Mouse (Mus musculus): ENCODE results near the gene Plcg1.

The Plcg1 gene

GRCm38 (mm10) chr2:160731117-160731838 is at the start of gene Plcg1:
TSS of gene Plcg1 (plus strand) at chr2:160731300.
- peak; percentile 76 for DNase-seq (ENCODE audit: low read depth, low spot score)

GRCm38 (mm10) chr2:160700271-160700670 is 30.8 kb upstream of the Plcg1 start:
- DNase-seq (ENCODE audit: low read depth, low spot score) = no peak

- DNase-seq (ENCODE audit: low read depth, low spot score) = no peak
These were observed 29.5 kb upstream of the Plcg1 start for GRCm38 (mm10) chr2:160701603-160702002.

GRCm38 (mm10) chr2:160702824-160703223 is 28.3 kb upstream of the Plcg1 start:
- no peak for DNase-seq (ENCODE audit: low read depth, low spot score)

GRCm38 (mm10) chr2:160707673-160708072 is 23.4 kb upstream of the Plcg1 start:
- DNase-seq (ENCODE audit: low read depth, low spot score) = no peak

GRCm38 (mm10) chr2:160715463-160716030 is 15.6 kb upstream of the Plcg1 start:
- DNase-seq (ENCODE audit: low read depth, low spot score) = no peak

- peak; percentile 44 for DNase-seq (ENCODE audit: low read depth, low spot score)
These were observed 13.8 kb upstream of the Plcg1 start for GRCm38 (mm10) chr2:160717269-160717668.

- DNase-seq (ENCODE audit: low read depth, low spot score) = no peak
These were observed 12.3 kb upstream of the Plcg1 start for GRCm38 (mm10) chr2:160718811-160719210.

GRCm38 (mm10) chr2:160722714-160723113 is 8.4 kb upstream of the Plcg1 start:
- DNase-seq (ENCODE audit: low read depth, low spot score) = no peak

- no peak for DNase-seq (ENCODE audit: low read depth, low spot score)
These were observed 7.3 kb upstream of the Plcg1 start for GRCm38 (mm10) chr2:160723613-160724375.

GRCm38 (mm10) chr2:160724536-160724935 is 6.6 kb upstream of the Plcg1 start:
- DNase-seq (ENCODE audit: low read depth, low spot score) = no peak

GRCm38 (mm10) chr2:160725877-160726864 is 4.9 kb upstream of the Plcg1 start:
- no peak for DNase-seq (ENCODE audit: low read depth, low spot score)

GRCm38 (mm10) chr2:160728972-160729371 is 2.1 kb upstream of the Plcg1 start:
- no peak for DNase-seq (ENCODE audit: low read depth, low spot score)

- no peak for DNase-seq (ENCODE audit: low read depth, low spot score)
These were observed 1.7 kb upstream of the Plcg1 start for GRCm38 (mm10) chr2:160729436-160729835.

GRCm38 (mm10) chr2:160729851-160730796 is 976 bp upstream of the Plcg1 start:
- DNase-seq (ENCODE audit: low read depth, low spot score) = no peak

GRCm38 (mm10) chr2:160730797-160731116 is 343 bp upstream of the Plcg1 start:
- DNase-seq (ENCODE audit: low read depth, low spot score) = no peak

- DNase-seq (ENCODE audit: low read depth, low spot score) = no peak
These were observed 750 bp downstream of the Plcg1 start for GRCm38 (mm10) chr2:160731839-160732261.

- DNase-seq (ENCODE audit: low read depth, low spot score) = no peak
These were observed 1.4 kb downstream of the Plcg1 start for GRCm38 (mm10) chr2:160732420-160732995.

- no peak for DNase-seq (ENCODE audit: low read depth, low spot score)
These were observed 2.0 kb downstream of the Plcg1 start for GRCm38 (mm10) chr2:160733131-160733531.

GRCm38 (mm10) chr2:160734331-160734730 is 3.2 kb downstream of the Plcg1 start:
- DNase-seq (ENCODE audit: low read depth, low spot score) = no peak
